Mouse (Mus musculus) limb, embryonic 10.5 days (tissue): ENCODE results near the gene Sfxn1. TPM values are rescaled to one million over a fixed set of nuclear protein-coding genes. Genes with fewer than 3 reads are reported as not detected.

Experiments used
- DNase-seq: peaks from one replicate; pipeline ENCODE4 v3.0.0-alpha.2; 2017; ENCODE audit warnings: low spot score
- H3K27ac ChIP-seq: fragments of 300-500 bp; sonication (generic); 2 replicates; pipeline ENCODE4 v1.5.1; 2016; ENCODE audit warnings: mild to moderate bottlenecking
- H3K27me3 ChIP-seq: fragments of 300-500 bp; sonication (generic); 2 replicates; pipeline ENCODE4 v1.6.1; 2016; ENCODE audit warnings: low read depth, mild to moderate bottlenecking; ENCODE audit not compliant: poor library complexity, severe bottlenecking
- H3K36me3 ChIP-seq: fragments of 300-500 bp; sonication (generic); 2 replicates; pipeline ENCODE4 v1.6.1; 2016; ENCODE audit warnings: mild to moderate bottlenecking, moderate library complexity
- H3K4me1 ChIP-seq: fragments of 300-500 bp; sonication (generic); 2 replicates; pipeline ENCODE4 v1.6.1; 2016
- H3K4me3 ChIP-seq: fragments of 300-500 bp; sonication (generic); 2 replicates; pipeline ENCODE4 v1.5.1; 2016; ENCODE audit warnings: mild to moderate bottlenecking, moderate library complexity
- H3K9me3 ChIP-seq: fragments of 300-500 bp; sonication (generic); replicated peaks from 2 replicates; pipeline ENCODE4 v1.6.1; 2016; ENCODE audit warnings: mild to moderate bottlenecking
- WGBS: fragments of 180-500 bp; shearing (Covaris S2); methylation state at CpG from one replicate; pipeline ENCODE4 v1.1.7; 2016; 5-methylcytosine and 5-hydroxymethylcytosine counted together
- polyA plus RNA-seq: library from polyadenylated mRNA; unstranded; fragments of >200 nt; fragmentation: Nextera tagmentation; extraction: Ambion mirVana; gene quantifications from 2 replicates; pipeline ENCODE4 v1.2.1, GENCODE M21; 2016

The Sfxn1 gene
- polyA plus RNA-seq, 1 experiment from 2014 or later = 69.7 TPM

DNA sequence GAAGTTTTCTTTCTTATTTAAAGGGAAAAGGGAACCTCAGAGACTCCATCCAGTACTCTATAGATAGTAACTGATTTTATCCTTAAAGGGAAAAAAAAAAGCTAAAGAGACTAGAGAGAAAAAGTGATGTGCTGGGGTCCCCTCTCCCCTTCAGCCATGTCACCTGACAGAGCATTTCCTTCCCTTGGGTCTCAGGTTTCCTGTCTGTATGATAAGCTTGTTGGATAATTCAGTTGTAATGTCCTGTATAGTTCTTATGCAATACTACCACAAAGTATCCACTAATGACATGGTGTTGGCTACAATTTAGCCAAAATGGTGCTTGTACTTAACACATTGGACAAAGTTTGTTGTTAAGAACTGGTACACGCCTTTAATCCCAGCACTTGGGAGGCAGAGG lies 9.1 kb downstream of the Sfxn1 start:
- WGBS = 94% methylated on average over 1 of the region's 1 CpGs
- peaks cover 10% of the 10 kb centered on the region; the same call in 1 of the 2 replicates for H3K4me1 ChIP-seq
- H3K27me3 ChIP-seq = no peaks in the 10 kb centered on the region
- peaks cover 17% of the 10 kb centered on the region for H3K36me3 ChIP-seq
- no peaks in the 10 kb centered on the region for H3K9me3 ChIP-seq
- no peak overlapping the region for H3K4me3 ChIP-seq
- no peak overlapping the region for H3K27ac ChIP-seq
- no peak for DNase-seq

DNA sequence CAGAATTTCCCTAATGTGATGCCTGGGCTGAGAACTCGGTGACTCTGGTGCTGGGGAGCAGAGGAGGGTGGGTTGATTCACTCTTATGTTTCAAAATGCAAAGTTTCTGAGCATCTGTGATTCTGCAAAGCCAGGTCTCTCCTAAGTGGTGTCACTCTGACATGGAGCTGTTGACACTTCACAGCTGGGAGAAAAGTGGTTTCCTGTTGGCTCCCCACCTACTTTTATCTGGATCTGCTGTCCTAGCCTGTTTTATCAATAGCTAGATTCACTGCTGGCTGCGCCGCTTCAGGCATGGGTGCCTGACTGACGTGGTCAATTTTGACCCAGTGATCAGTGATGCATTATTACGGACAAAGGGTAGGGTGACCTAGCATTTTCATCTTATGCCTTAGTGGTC lies 11.3 kb downstream of the Sfxn1 start:
- DNase-seq = no peak
- Histone ChIP-seq H3K9me3 (no peaks in the 10 kb centered on the region), H3K4me3 (no peak overlapping the region), H3K36me3 (peaks cover 30% of the 10 kb centered on the region), H3K4me1 (peaks cover 10% of the 10 kb centered on the region; the same call in 1 of the 2 replicates), H3K27ac (no peak overlapping the region), H3K27me3 (no peaks in the 10 kb centered on the region)
- 86% methylated on average over 5 of the region's 5 CpGs for WGBS

DNA sequence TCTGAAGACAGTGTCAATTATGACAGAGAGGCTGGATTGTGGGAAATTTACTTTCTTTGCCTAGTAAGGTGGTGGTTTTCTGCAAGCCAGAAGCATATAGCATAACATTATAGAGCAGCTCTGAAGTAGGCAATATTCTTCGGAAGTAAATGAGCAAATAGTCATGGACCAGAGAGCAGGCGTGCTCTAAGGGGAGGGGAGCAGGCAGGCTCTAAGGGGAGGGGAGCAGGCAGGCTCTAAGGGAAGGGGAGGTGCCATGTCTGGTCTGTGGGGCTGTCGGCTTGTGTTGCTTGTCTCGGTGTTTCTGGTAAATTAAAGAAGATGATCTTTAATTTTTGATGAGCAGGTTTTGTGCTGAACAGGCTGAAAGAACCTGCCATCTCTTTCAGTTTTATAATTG lies 12.5 kb downstream of the Sfxn1 start:
- Histone ChIP-seq H3K36me3 (peaks cover 42% of the 10 kb centered on the region), H3K4me3 (no peak overlapping the region), H3K4me1 (peaks cover 7% of the 10 kb centered on the region; the same call in 1 of the 2 replicates), H3K9me3 (no peaks in the 10 kb centered on the region), H3K27ac (no peak overlapping the region), H3K27me3 (no peaks in the 10 kb centered on the region)
- no peak for DNase-seq
- WGBS = 70% methylated on average over 4 of the region's 4 CpGs

DNA sequence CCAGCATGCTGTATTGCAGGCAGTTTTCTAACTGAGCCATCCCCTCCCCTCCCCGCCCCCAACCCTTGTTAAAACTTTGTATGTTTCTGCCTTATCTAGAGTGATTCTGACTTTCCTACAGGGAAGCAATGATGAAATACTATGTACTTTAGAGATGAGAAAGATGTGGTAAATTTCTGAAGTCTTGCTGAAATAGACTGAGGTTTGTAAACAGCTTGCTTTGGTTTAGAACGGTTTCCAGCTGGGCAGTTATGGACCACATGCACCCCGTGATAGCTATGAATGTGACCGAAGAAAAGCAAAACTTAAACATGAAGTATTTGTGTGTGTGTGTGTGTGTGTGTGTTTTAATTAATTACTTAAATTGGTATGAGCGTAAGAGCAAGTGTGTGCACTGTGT lies 13.2 kb downstream of the Sfxn1 start:
- H3K4me1 ChIP-seq = peaks cover 6% of the 10 kb centered on the region; the same call in 1 of the 2 replicates
- WGBS = 92% methylated on average over 5 of the region's 5 CpGs
- H3K36me3 ChIP-seq = peaks cover 49% of the 10 kb centered on the region

DNA sequence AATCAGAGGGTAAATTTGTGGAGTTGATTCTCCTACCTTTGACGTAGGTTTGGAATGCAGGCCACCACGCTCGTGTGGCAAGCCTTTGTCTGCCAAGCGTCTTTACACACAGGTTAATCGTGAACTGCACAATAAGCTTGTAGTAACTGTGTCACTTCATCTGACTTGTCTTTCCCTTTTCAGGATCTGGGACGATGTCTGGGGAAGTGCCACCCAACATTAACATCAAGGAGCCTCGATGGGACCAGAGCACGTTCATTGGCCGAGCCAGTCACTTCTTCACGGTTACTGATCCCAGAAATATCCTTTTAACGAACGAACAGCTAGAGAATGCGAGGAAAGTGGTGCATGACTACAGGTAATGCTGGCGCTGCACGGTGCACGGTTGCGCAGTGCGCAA lies 13.6 kb downstream of the Sfxn1 start:
- Histone ChIP-seq H3K4me3 (no peak overlapping the region), H3K9me3 (no peaks in the 10 kb centered on the region), H3K4me1 (peaks cover 2% of the 10 kb centered on the region; the same call in 1 of the 2 replicates), H3K27me3 (no peaks in the 10 kb centered on the region), H3K27ac (no peak overlapping the region), H3K36me3 (peaks cover 52% of the 10 kb centered on the region)
- DNase-seq = no peak
- WGBS = 96% methylated on average over 18 of the region's 18 CpGs

More for the DNA sequence above, 13.2 kb downstream of the Sfxn1 start:
- no peak for DNase-seq
- Histone ChIP-seq H3K9me3 (no peaks in the 10 kb centered on the region), H3K27ac (no peak overlapping the region), H3K4me3 (no peak overlapping the region), H3K27me3 (no peaks in the 10 kb centered on the region)

DNA sequence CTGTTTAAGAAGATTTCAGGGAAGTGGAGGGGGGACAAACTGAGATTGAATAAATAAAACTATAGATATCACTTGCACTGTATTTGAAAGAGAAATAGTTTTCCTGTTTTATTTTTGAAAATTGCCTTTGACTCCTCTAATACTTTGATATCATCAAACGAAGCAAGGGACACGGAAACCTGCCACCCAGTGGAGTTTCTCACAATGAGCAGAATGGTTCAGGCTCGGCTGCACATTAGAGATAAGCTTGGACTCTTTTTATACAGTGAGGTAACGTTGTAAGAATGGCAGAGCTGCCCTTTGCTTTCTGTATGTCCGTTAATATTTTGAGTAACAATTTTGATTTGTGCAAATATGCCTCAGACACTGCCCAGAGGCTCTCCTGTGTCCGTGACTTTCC lies 20.1 kb downstream of the Sfxn1 start:
- no peaks in the 10 kb centered on the region for H3K4me1 ChIP-seq
- no peak overlapping the region for H3K27ac ChIP-seq
- 92% methylated on average over 6 of the region's 6 CpGs for WGBS
- no peak for DNase-seq
- no peaks in the 10 kb centered on the region for H3K27me3 ChIP-seq
- H3K36me3 ChIP-seq = peaks cover 95% of the 10 kb centered on the region
- no peak overlapping the region for H3K4me3 ChIP-seq
- no peaks in the 10 kb centered on the region for H3K9me3 ChIP-seq

DNA sequence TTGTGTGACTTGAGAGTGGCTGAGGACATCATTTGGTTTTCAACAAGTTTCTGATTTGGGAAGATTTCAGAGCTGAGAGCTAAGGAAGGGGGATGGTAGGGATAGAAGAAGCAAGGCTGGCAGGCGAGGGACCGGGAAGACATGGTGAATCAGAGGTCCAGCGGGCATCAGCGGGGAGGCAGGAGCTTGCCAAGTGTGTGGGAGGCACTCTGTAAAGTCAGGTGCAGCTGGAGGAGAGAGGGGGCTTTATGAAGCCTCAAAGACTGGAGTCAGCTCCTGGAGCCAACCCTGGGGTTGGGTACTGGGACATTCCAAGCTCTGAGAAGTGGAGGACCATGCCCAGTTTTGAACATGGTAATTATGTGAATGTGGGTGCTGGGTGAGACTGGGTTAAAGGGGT lies 22.7 kb downstream of the Sfxn1 start:
- no peak for DNase-seq
- H3K27me3 ChIP-seq = no peaks in the 10 kb centered on the region
- H3K27ac ChIP-seq = no peak overlapping the region
- no peaks in the 10 kb centered on the region for H3K4me1 ChIP-seq
- peaks cover 95% of the 10 kb centered on the region for H3K36me3 ChIP-seq
- no peak overlapping the region for H3K4me3 ChIP-seq
- no peaks in the 10 kb centered on the region for H3K9me3 ChIP-seq
- WGBS = 96% methylated on average over 4 of the region's 4 CpGs

DNA sequence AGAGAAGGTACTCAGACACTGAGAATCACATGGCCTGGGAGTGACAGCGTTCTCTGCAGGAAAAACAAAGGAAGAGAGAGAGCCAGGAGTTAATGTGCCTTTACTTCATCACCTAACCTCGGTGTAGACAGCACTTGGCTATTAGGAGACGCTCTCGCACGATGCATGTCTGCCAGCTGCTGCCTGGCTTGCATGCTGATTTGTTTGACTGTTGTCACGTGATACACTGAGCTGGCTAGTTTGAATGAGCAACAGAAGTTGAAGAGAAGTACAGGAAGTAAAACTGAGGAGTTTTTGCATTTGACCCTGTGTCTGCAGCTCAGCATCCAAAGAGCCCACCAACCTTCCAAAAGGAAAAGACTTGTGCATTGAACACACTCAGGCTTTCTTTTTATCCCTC lies 23.3 kb downstream of the Sfxn1 start:
- Histone ChIP-seq H3K36me3 (peaks cover 95% of the 10 kb centered on the region), H3K4me1 (no peaks in the 10 kb centered on the region), H3K27ac (no peak overlapping the region), H3K27me3 (no peaks in the 10 kb centered on the region), H3K4me3 (no peak overlapping the region), H3K9me3 (no peaks in the 10 kb centered on the region)
- WGBS = 91% methylated on average over 6 of the region's 6 CpGs
- no peak for DNase-seq

DNA sequence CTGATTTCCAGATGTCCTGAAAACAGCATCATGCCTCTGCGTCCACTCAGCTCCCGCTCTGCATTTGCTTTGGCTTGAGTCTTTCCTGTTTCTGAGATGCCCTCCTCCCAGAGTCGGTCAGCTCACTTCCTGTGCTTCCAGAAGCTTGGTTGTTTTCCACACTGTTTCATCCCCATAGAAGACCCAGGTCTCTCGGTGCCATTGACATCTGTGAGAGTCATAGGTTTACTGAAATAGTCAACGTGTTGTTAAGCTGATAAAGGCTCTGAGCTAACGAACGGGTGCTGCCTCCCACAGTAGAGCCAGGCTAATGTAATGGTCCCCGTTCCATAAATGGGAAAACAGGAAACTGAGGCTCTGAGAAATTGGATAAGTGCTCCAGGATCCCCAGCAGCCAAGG lies 24.1 kb downstream of the Sfxn1 start:
- no peaks in the 10 kb centered on the region for H3K4me1 ChIP-seq
- no peak for DNase-seq
- no peaks in the 10 kb centered on the region for H3K27me3 ChIP-seq
- no peak overlapping the region for H3K4me3 ChIP-seq
- H3K27ac ChIP-seq = no peak overlapping the region
- no peaks in the 10 kb centered on the region for H3K9me3 ChIP-seq
- 93% methylated on average over 8 of the region's 8 CpGs for WGBS
- H3K36me3 ChIP-seq = peaks cover 93% of the 10 kb centered on the region

DNA sequence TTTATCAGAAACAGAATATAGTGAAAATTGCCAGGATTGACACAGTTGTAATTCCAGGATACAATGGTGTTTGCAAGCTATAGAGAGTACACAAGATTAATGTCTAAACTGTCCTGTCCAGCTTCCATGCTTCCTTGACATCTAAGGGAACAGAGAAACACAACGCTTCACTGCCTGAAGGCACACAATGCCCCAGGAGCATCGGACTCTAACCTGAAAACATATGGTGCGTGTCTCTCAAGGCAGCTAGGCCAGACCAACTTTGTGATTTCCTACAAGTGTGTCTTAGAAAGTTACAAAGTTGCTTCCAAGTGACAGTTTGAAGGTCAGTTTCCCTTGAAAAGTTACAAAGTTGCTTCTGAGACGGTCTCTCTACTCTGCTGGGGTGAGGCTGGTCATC lies 25.6 kb downstream of the Sfxn1 start:
- H3K27me3 ChIP-seq = no peaks in the 10 kb centered on the region
- no peak overlapping the region for H3K27ac ChIP-seq
- H3K9me3 ChIP-seq = no peaks in the 10 kb centered on the region
- H3K4me1 ChIP-seq = no peaks in the 10 kb centered on the region
- peaks cover 85% of the 10 kb centered on the region for H3K36me3 ChIP-seq
- no peak for DNase-seq
- WGBS = 97% methylated on average over 4 of the region's 4 CpGs
- no peak overlapping the region for H3K4me3 ChIP-seq

DNA sequence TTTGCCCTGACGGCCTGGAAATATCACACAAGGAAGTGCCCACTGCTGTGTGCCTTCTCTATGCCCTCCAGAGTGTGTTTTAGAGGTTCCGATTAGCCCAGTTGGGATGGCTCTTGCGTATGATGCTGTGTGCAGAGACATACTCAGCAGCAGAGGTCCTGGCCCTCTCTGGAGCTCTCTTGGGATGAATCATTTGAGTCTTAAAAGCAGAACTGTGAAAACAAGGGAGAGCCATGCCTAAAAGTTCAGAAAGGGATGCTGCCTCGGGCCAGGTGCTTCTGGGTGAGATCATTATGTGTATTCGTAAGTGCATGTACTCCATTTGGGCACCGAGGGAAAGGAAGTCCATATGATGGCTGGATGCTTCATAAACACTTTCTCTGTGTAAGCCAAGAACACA lies 26.1 kb downstream of the Sfxn1 start:
- DNase-seq = no peak
- no peak overlapping the region for H3K27ac ChIP-seq
- WGBS = 91% methylated on average over 6 of the region's 6 CpGs
- no peak overlapping the region for H3K4me3 ChIP-seq
- no peaks in the 10 kb centered on the region for H3K27me3 ChIP-seq
- no peaks in the 10 kb centered on the region for H3K4me1 ChIP-seq
- no peaks in the 10 kb centered on the region for H3K9me3 ChIP-seq
- peaks cover 84% of the 10 kb centered on the region for H3K36me3 ChIP-seq

DNA sequence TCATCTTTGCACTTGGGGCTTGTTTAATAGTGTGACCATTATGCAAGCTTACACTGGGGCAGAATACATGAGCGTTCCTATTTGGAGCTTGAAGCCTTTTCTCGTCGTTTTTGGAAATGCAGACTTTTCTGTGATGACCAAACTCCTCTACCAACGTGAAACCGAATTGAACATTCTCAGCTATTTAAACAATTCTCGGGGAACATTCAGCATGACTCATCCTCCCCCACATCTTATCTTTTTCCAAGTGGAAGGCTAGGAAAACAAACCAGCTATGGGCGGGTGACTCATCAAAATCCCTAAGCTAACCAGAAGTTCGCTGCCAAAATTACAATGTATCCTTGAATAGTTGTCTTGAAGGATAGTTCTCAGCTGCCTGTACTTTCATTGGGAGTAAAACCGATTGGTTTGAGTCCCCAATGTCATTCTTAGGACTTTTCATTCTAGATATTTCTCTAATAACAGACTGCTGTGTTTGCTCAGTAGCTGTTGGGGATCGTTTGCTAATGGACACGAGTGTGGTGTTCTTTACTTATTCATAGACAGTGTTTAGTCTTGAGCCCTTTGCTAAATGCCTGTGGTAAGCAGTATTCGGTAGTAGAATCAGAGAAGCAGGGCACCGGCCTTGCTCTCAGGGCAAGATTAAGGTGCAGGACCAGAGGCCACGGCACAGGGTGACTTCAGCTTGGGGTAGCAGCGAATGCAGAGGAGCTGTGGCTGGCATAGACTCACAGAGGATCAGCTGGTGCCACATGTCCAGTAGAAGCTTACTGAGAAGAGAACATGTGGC lies 29.6 kb downstream of the Sfxn1 start:
- no peak for DNase-seq
- peaks cover 73% of the 10 kb centered on the region for H3K36me3 ChIP-seq

DNA sequence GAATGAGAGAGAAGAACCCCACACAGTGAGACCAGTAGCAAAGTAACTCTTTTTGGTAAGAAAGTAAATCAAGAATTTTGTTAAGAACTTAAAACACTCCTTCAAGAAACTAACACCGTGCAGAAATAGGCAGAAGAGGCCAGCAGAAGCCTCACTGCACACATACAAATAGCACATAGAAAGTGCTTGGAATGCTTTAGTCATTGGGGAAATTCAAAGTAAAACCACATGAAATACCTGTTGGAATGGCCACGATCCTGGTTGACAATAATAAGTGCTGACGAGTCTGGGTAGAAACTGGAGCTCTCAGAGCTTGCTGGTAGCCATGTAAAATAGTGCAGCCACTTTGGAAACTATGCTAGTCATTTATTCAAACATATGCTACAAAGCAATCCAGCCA lies 30.4 kb downstream of the Sfxn1 start:
- no peak for DNase-seq
- no peak overlapping the region for H3K4me3 ChIP-seq
- no peak overlapping the region for H3K27ac ChIP-seq
- no peaks in the 10 kb centered on the region for H3K4me1 ChIP-seq
- no peaks in the 10 kb centered on the region for H3K9me3 ChIP-seq
- WGBS = 96% methylated on average over 3 of the region's 3 CpGs
- H3K27me3 ChIP-seq = no peaks in the 10 kb centered on the region
- H3K36me3 ChIP-seq = peaks cover 76% of the 10 kb centered on the region

More for the DNA sequence above, 29.6 kb downstream of the Sfxn1 start:
- H3K27ac ChIP-seq = no peak overlapping the region
- no peaks in the 10 kb centered on the region for H3K27me3 ChIP-seq
- H3K4me1 ChIP-seq = no peaks in the 10 kb centered on the region
- 91% methylated on average over 15 of the region's 15 CpGs for WGBS
- no peak overlapping the region for H3K4me3 ChIP-seq
- H3K9me3 ChIP-seq = no peaks in the 10 kb centered on the region

DNA sequence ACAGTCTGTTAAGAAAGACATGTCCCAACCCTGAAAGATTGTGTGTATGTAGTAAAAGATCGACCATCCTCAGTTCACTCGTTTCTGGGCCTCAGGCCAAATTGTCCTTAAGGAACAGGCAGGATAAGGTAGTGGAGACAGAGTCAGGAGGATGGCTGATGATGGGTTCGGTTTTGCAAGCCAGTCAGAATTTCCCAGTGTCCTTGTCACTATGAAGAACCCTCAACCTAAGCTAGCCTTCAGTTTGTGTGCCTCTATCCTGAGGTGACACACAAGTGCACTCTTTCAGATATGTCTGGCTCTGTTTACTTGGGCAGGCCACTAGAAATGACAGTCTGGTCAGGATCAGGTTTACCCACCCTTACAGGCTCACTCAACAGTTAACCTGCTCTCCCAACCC lies 31.6 kb downstream of the Sfxn1 start:
- Histone ChIP-seq H3K36me3 (peaks cover 74% of the 10 kb centered on the region), H3K4me3 (no peak overlapping the region), H3K27ac (no peak overlapping the region), H3K4me1 (no peaks in the 10 kb centered on the region), H3K27me3 (no peaks in the 10 kb centered on the region), H3K9me3 (no peaks in the 10 kb centered on the region)
- no peak for DNase-seq
- 97% methylated on average over 3 of the region's 3 CpGs for WGBS
